In genomic region chr13:28718868-28719265, GRCm38 (mm10) we compare ENCODE assay signal across 10 mouse cellular contexts.
A peak's percentile ranks its signal among the peaks of the same experiment; 100 is the strongest.
DNase-seq lines count a peak whose midpoint lies in the region; ATAC-seq lines count a peak whose summit lies in the region.
"Had no signal": no experiment of that assay in that cellular context is flagged by ENCODE, and none has a peak within 500 bp of the region (broad histone marks: within the 10 kb centered on the region; RNA-seq: fewer than 3 reads in every experiment).

No protein-coding gene starts in this region.

- peaks cover 48% of the 10 kb centered on the region for H3K4me1 ChIP-seq in heart, embryonic 15.5 days (replicated peaks)
- peaks cover 48% of the 10 kb centered on the region for H3K4me1 ChIP-seq in hindbrain, embryonic 12.5 days
- peaks cover 54% of the 10 kb centered on the region for H3K4me1 ChIP-seq in neural tube, embryonic 12.5 days

- no peaks in the 10 kb centered on the region for H3K27me3 ChIP-seq in heart, embryonic 15.5 days
- no peaks in the 10 kb centered on the region for H3K27me3 ChIP-seq in hindbrain, embryonic 12.5 days
- H3K27me3 ChIP-seq in neural tube, embryonic 12.5 days (replicated peaks) = no peaks in the 10 kb centered on the region

- no peak overlapping the region for H3K4me3 ChIP-seq in heart, embryonic 15.5 days
- H3K4me3 ChIP-seq in hindbrain, embryonic 12.5 days = no peak overlapping the region
- H3K4me3 ChIP-seq in neural tube, embryonic 12.5 days = no peak overlapping the region

- H3K9me3 ChIP-seq in heart, embryonic 15.5 days (replicated peaks) = no peaks in the 10 kb centered on the region
- H3K9me3 ChIP-seq in hindbrain, embryonic 12.5 days (replicated peaks) = no peaks in the 10 kb centered on the region
- H3K9me3 ChIP-seq in neural tube, embryonic 12.5 days = no peaks in the 10 kb centered on the region

- peak overlapping the region; percentile 67 for H3K27ac ChIP-seq in heart, embryonic 15.5 days
- peak overlapping the region; percentile 92 for H3K27ac ChIP-seq in hindbrain, embryonic 12.5 days
- peak overlapping the region; percentile 80; the same call in 1 of the 2 replicates for H3K27ac ChIP-seq in neural tube, embryonic 12.5 days

- intact Hi-C loops in heart, postnatal 25 days (cut with DNase I) = loop anchor here (2.0 to 5.0 kb wide), 3 partner anchors 40 to 233 kb away; partner anchors contain the start of gene Sox4

- peak overlapping the region; percentile 38; the same call in 1 of the 2 replicates for H3K4me2 ChIP-seq in heart, embryonic 15.5 days
- H3K4me2 ChIP-seq in hindbrain, embryonic 12.5 days (replicated peaks) = no peak overlapping the region
- H3K4me2 ChIP-seq in neural tube, embryonic 12.5 days (replicated peaks) = 0 out of 2 replicates have a peak overlapping the region, but pooled peaks have one; percentile 27

- 0 out of 2 replicates have a peak overlapping the region, but pooled peaks have one; percentile 3 for H3K9ac ChIP-seq in heart, embryonic 15.5 days
- H3K9ac ChIP-seq in hindbrain, embryonic 12.5 days = no peak overlapping the region
- H3K9ac ChIP-seq in neural tube, embryonic 12.5 days = no peak overlapping the region

- WGBS in heart, embryonic 15.5 days = 48% methylated on average over 5 of the region's 5 CpGs
- 25% methylated on average over 5 of the region's 5 CpGs for WGBS in hindbrain, embryonic 12.5 days
- 20% methylated on average over 5 of the region's 5 CpGs for WGBS in neural tube, embryonic 12.5 days

- H3K36me3 ChIP-seq in heart, embryonic 15.5 days = no peaks in the 10 kb centered on the region
- H3K36me3 ChIP-seq in hindbrain, embryonic 12.5 days = no peaks in the 10 kb centered on the region
- H3K36me3 ChIP-seq in neural tube, embryonic 12.5 days = no peaks in the 10 kb centered on the region

- no peak for ATAC-seq in heart, embryonic 15.5 days (replicated peaks; ENCODE audit: insufficient number of reproducible peaks, insufficient read depth, low FRiP score, low read depth)
- no peak for ATAC-seq in hindbrain, embryonic 12.5 days (ENCODE audit: low FRiP score)
- peak; percentile 25 for ATAC-seq in neural tube, embryonic 12.5 days (ENCODE audit: low FRiP score, low read depth)

- DNase-seq in heart, postnatal 25 days (ENCODE audit: low spot score) = no peak
- peak; percentile 31 for DNase-seq in embryo, embryonic 11 days
- DNase-seq in urinary bladder, postnatal 4 days (ENCODE audit: low spot score in 2 of 2) = no peak
- no peak for DNase-seq in ovary, postnatal 10 days (ENCODE audit: low spot score)
- DNase-seq in thymus, postnatal 36 days = no peak
- DNase-seq: cerebellum, adult 9-10 months; lung, adult 18-20 months had no signal
